Mouse (Mus musculus) MEL (cell line): ENCODE data around the gene Ppp2r5a. TPM values are rescaled to one million over a fixed set of nuclear protein-coding genes. Genes with fewer than 3 reads are reported as not detected.

ENCODE experiments used
- DNase-seq: peaks from one replicate; pipeline ENCODE4 v3.0.0; 2011; ENCODE audit warnings: low read depth, low spot score
- H3K27ac ChIP-seq: 2 replicates; pipeline ENCODE4 v1.5.1; 2012; ENCODE audit warnings: low read depth, mild to moderate bottlenecking, control low read depth, low read length, moderate library complexity; ENCODE audit not compliant: control insufficient read depth
- H3K27me3 ChIP-seq, 2 experiments: fragments of 150-350 bp in 1 of 2; sonication (generic) in 1 of 2; 2 replicates each; pipeline ENCODE4 v1.6.1; 2012; ENCODE audit warnings: low read length in 2 of 2, mild to moderate bottlenecking in 2 of 2, improper control_type of control experiment in 1 of 2, moderate library complexity in 1 of 2; ENCODE audit not compliant: insufficient read depth in 2 of 2, control insufficient read depth in 1 of 2
- H3K36me3 ChIP-seq, 2 experiments: 2 replicates each; pipeline ENCODE4 v1.6.1; 2012 to 2014; ENCODE audit warnings: low read length in 2 of 2, improper control_type of control experiment in 1 of 2, inconsistent platforms in 1 of 2, mild to moderate bottlenecking in 1 of 2; ENCODE audit not compliant: insufficient read depth in 2 of 2, control insufficient read depth in 1 of 2
- H3K4me1 ChIP-seq, 2 experiments: fragments of 150-350 bp in 1 of 2; sonication (generic) in 1 of 2; 2 replicates each; pipeline ENCODE4 v1.6.1; 2012; ENCODE audit warnings: low read length in 2 of 2, improper control_type of control experiment in 1 of 2, mild to moderate bottlenecking in 1 of 2; ENCODE audit not compliant: insufficient read depth in 2 of 2, control insufficient read depth in 1 of 2
- H3K4me3 ChIP-seq, 2 experiments: fragments of 150-350 bp in 1 of 2; sonication (generic) in 1 of 2; 2 replicates each; pipeline ENCODE4 v1.5.1; 2012; ENCODE audit warnings: low read depth in 2 of 2, low read length in 2 of 2, mild to moderate bottlenecking in 2 of 2, moderate library complexity in 2 of 2, control low read depth in 1 of 2, improper control_type of control experiment in 1 of 2; ENCODE audit not compliant: control insufficient read depth in 1 of 2, insufficient read depth in 1 of 2
- H3K79me2 ChIP-seq: 2 replicates; pipeline ENCODE4 v1.6.1; 2012; ENCODE audit warnings: mild to moderate bottlenecking, low read length, moderate library complexity; ENCODE audit not compliant: control insufficient read depth, poor library complexity, insufficient read depth
- H3K9ac ChIP-seq: 2 replicates; pipeline ENCODE4 v1.6.1; 2012; ENCODE audit warnings: low read depth, mild to moderate bottlenecking, control low read depth, low read length, moderate library complexity; ENCODE audit not compliant: control insufficient read depth, poor library complexity, severe bottlenecking
- H3K9me3 ChIP-seq: fragments of 150-350 bp; sonication (generic); replicated peaks from 2 replicates; pipeline ENCODE4 v1.6.1; 2012; ENCODE audit warnings: mild to moderate bottlenecking, low read length, improper control_type of control experiment, moderate library complexity; ENCODE audit not compliant: insufficient read depth
- BHLHE40 ChIP-seq: IDR thresholded peaks from 2 replicates; pipeline ENCODE4 v1.6.1; 2012; ENCODE audit warnings: low read depth, mild to moderate bottlenecking, inconsistent platforms, low read length, improper control_type of control experiment, borderline replicate concordance
- CTCF ChIP-seq, 3 experiments: IDR thresholded peaks in 2 of 3; conservative IDR thresholded peaks in 1 of 3; 2 replicates each; pipeline ENCODE4 v1.5.1; 2011 to 2012; ENCODE audit warnings: low read length in 3 of 3, low read depth in 2 of 3, mild to moderate bottlenecking in 2 of 3, improper control_type of control experiment in 1 of 3, inconsistent platforms in 1 of 3, mixed read lengths in 1 of 3, moderate library complexity in 1 of 3; ENCODE audit not compliant: control insufficient read depth in 1 of 3, insufficient read depth in 1 of 3, poor library complexity in 1 of 3, severe bottlenecking in 1 of 3
- E2F4 ChIP-seq: IDR thresholded peaks from 2 replicates; pipeline ENCODE4 v1.6.1; 2011; ENCODE audit warnings: low read depth, low read length, improper control_type of control experiment, borderline replicate concordance
- ETS1 ChIP-seq: IDR thresholded peaks from 2 replicates; pipeline ENCODE4 v1.6.1; 2012; ENCODE audit warnings: low read depth, mild to moderate bottlenecking, inconsistent platforms, low read length, improper control_type of control experiment, moderate library complexity
- GABPA ChIP-seq: IDR thresholded peaks from 2 replicates; pipeline ENCODE4 v1.6.1; 2012; ENCODE audit warnings: low read depth, mild to moderate bottlenecking, inconsistent platforms, low read length, improper control_type of control experiment, moderate library complexity
- JUND ChIP-seq: IDR thresholded peaks from 2 replicates; pipeline ENCODE4 v1.6.1; 2011; ENCODE audit warnings: low read depth, mild to moderate bottlenecking, improper control_type of control experiment, low read length
- MAFK ChIP-seq: IDR thresholded peaks from 2 replicates; pipeline ENCODE4 v1.6.1; 2011; ENCODE audit warnings: low read depth, mild to moderate bottlenecking, low read length, improper control_type of control experiment, borderline replicate concordance
- MAX ChIP-seq: IDR thresholded peaks from 2 replicates; pipeline ENCODE4 v1.6.1; 2011; ENCODE audit warnings: low read length, improper control_type of control experiment
- MAZ ChIP-seq: IDR thresholded peaks from 2 replicates; pipeline ENCODE4 v1.6.1; 2012; ENCODE audit warnings: low read depth, mild to moderate bottlenecking, inconsistent platforms, low read length, improper control_type of control experiment
- MEF2A ChIP-seq: IDR thresholded peaks from 2 replicates; pipeline ENCODE4 v1.6.1; 2014; ENCODE audit warnings: low read depth, mild to moderate bottlenecking, inconsistent platforms, low read length, improper control_type of control experiment; ENCODE audit not compliant: poor library complexity, insufficient replicate concordance, severe bottlenecking; ENCODE audit errors: extremely low read depth
- MXI1 ChIP-seq: IDR thresholded peaks from 2 replicates; pipeline ENCODE4 v1.6.1; 2011; ENCODE audit warnings: mild to moderate bottlenecking, low read depth, low read length, improper control_type of control experiment
- RCOR1 ChIP-seq: IDR thresholded peaks from 2 replicates; pipeline ENCODE4 v1.6.1; 2012; ENCODE audit warnings: low read depth, mild to moderate bottlenecking, inconsistent platforms, low read length, improper control_type of control experiment
- SIN3A ChIP-seq: IDR thresholded peaks from 2 replicates; pipeline ENCODE4 v1.6.1; 2012; ENCODE audit warnings: low read length, improper control_type of control experiment, inconsistent platforms
- SMC3 ChIP-seq: IDR thresholded peaks from 2 replicates; pipeline ENCODE4 v1.6.1; 2011; ENCODE audit warnings: low read depth, low read length, improper control_type of control experiment
- TAL1 ChIP-seq: IDR thresholded peaks from 2 replicates; pipeline ENCODE4 v1.6.1; 2012; ENCODE audit warnings: mild to moderate bottlenecking, inconsistent platforms, low read length, moderate library complexity, mixed read lengths
- TBP ChIP-seq: IDR thresholded peaks from 2 replicates; pipeline ENCODE4 v1.8.0; 2011; ENCODE audit warnings: low read depth, low read length, improper control_type of control experiment
- TCF12 ChIP-seq: IDR thresholded peaks from 2 replicates; pipeline ENCODE4 v1.6.1; 2014; ENCODE audit warnings: low read depth, mild to moderate bottlenecking, inconsistent platforms, low read length, improper control_type of control experiment, moderate library complexity
- USF2 ChIP-seq, 2 experiments: IDR thresholded peaks; 2 replicates each; pipeline ENCODE4 v1.6.1; 2011 to 2012; ENCODE audit warnings: improper control_type of control experiment in 2 of 2, low read length in 2 of 2, borderline replicate concordance in 1 of 2, inconsistent platforms in 1 of 2, low read depth in 1 of 2, mild to moderate bottlenecking in 1 of 2; ENCODE audit not compliant: insufficient read depth in 1 of 2
- ZC3H11A ChIP-seq: IDR thresholded peaks from 2 replicates; pipeline ENCODE4 v1.6.1; 2012; ENCODE audit warnings: low read depth, mild to moderate bottlenecking, inconsistent platforms, low read length, improper control_type of control experiment
- ZMIZ1 ChIP-seq: IDR thresholded peaks from 2 replicates; pipeline ENCODE4 v1.6.1; 2012; ENCODE audit warnings: low read depth, mild to moderate bottlenecking, inconsistent platforms, low read length, improper control_type of control experiment, moderate library complexity
- polyA plus RNA-seq, 2 experiments: library from polyadenylated mRNA; stranded (reverse) in 1 of 2; unstranded in 1 of 2; fragments of >175 nt in 1 of 2; fragments of >200 nt in 1 of 2; gene quantifications; 2 replicates each; pipeline versions ENCODE4 v1.2.1 to v1.2.4; 2012; ENCODE audit warnings: low replicate concordance in 2 of 2, low read depth in 1 of 2; ENCODE audit not compliant: insufficient read length in 2 of 2, insufficient read depth in 1 of 2, missing spikeins in 1 of 2
- total RNA-seq: library from RNA; depleted of rRNA; stranded (reverse); fragments of 300-350 nt; gene quantifications from 2 replicates; pipeline ENCODE4 v1.2.3, GENCODE M21; 2012

Gene Ppp2r5a
- total and polyA plus RNA-seq, 3 experiments: 46.6 to 48.6 TPM; not detected in 1

GRCm38 (mm10) chr1:191349486-191350037 is 53.5 kb downstream of the Ppp2r5a start:
- H3K9ac ChIP-seq: no peak overlapping the region
- no peak overlapping the region for H3K27ac ChIP-seq
- H3K9me3 ChIP-seq: no peaks in the 10 kb centered on the region
- no peak for DNase-seq
- TF ChIP-seq TAL1 (no peak), TBP (no peak), USF2 (IDR thresholded peaks at IDR 0.05; ENCODE audit: borderline replicate concordance in 1 of 2, insufficient read depth in 1 of 2, low read depth in 1 of 2, low read length in 2 of 2) (no peak), JUND (no peak), TCF12 (no peak), SIN3A (no peak)
- H3K4me1 ChIP-seq: no peaks in the 10 kb centered on the region
- peaks cover 0 to 22% of the 10 kb centered on the region in 2 experiments; a peak in 2 of 4 replicates for H3K36me3 ChIP-seq
- no peak overlapping the region for H3K4me3 ChIP-seq
- no peaks in the 10 kb centered on the region for H3K79me2 ChIP-seq
- H3K27me3 ChIP-seq: no peaks in the 10 kb centered on the region

GRCm38 (mm10) chr1:191348996-191349395 is 54.1 kb downstream of the Ppp2r5a start:
- Histone ChIP-seq H3K4me3 (no peak overlapping the region), H3K9ac (no peak overlapping the region), H3K36me3 (peaks cover 0 to 19% of the 10 kb centered on the region in 2 experiments; a peak in 2 of 4 replicates), H3K79me2 (no peaks in the 10 kb centered on the region), H3K27ac (no peak overlapping the region), H3K4me1 (no peaks in the 10 kb centered on the region), H3K9me3 (no peaks in the 10 kb centered on the region), H3K27me3 (no peaks in the 10 kb centered on the region)
- TF ChIP-seq E2F4: no peak
- no peak for TF ChIP-seq TBP
- no peak for TF ChIP-seq ETS1
- TF ChIP-seq ZC3H11A: no peak
- no peak for TF ChIP-seq MAX
- TF ChIP-seq MAZ: no peak
- TF ChIP-seq GABPA: no peak
- no peak for TF ChIP-seq USF2 (IDR thresholded peaks at IDR 0.05; ENCODE audit: borderline replicate concordance in 1 of 2, insufficient read depth in 1 of 2, low read depth in 1 of 2, low read length in 2 of 2)
- TF ChIP-seq BHLHE40: no peak
- no peak for TF ChIP-seq MEF2A
- no peak for TF ChIP-seq RCOR1
- no peak for TF ChIP-seq ZMIZ1
- no peak for TF ChIP-seq CTCF (IDR thresholded peaks at IDR 0.05 in 2 of 3, conservative IDR thresholded peaks at IDR 0.05 in 1 of 3; ENCODE audit: control insufficient read depth in 1 of 3, insufficient read depth in 1 of 3, low read depth in 2 of 3, low read length in 3 of 3, poor library complexity in 1 of 3, severe bottlenecking in 1 of 3)
- no peak for TF ChIP-seq MAFK
- no peak for TF ChIP-seq SIN3A
- no peak for TF ChIP-seq SMC3
- TF ChIP-seq MXI1: no peak
- no peak for DNase-seq
